Mouse (Mus musculus): Measurements from ENCODE around the gene Slc9a3r2. TPM values are rescaled to one million over a fixed set of nuclear protein-coding genes. Genes with fewer than 3 reads are reported as not detected.
A peak's percentile ranks its signal among the peaks of the same experiment; 100 is the strongest.

Gene Slc9a3r2
- 56.6 and 59.7 TPM in 2 replicates for polyA plus RNA-seq (2016; fragmentation: Nextera tagmentation; extraction: Ambion mirVana)

- Histone ChIP-seq H3K4me1 (replicated peaks) (peaks cover 52% of the 10 kb centered on the region), H3K9me3 (replicated peaks) (no peaks in the 10 kb centered on the region), H3K27ac (ENCODE audit: poor library complexity, severe bottlenecking) (peak within 1 kb of the TSS; percentile 68), H3K4me2 (peak within 1 kb of the TSS; percentile 96), H3K27me3 (replicated peaks) (peaks cover 47% of the 10 kb centered on the region), H3K36me3 (no peaks in the 10 kb centered on the region), H3K4me3 (peak within 1 kb of the TSS; percentile 77), H3K9ac (peak within 1 kb of the TSS; percentile 84)
- WGBS = under 1% methylated on average over 35 of the region's 41 CpGs
- ATAC-seq (ENCODE audit: insufficient number of reproducible peaks, low FRiP score) = peak; percentile 76
These were observed at the start of gene Slc9a3r2 for GRCm38 (mm10) chr17:24650070-24650616. Gene Slc9a3r2 (minus strand): TSS chr17:24650327.

DNA sequence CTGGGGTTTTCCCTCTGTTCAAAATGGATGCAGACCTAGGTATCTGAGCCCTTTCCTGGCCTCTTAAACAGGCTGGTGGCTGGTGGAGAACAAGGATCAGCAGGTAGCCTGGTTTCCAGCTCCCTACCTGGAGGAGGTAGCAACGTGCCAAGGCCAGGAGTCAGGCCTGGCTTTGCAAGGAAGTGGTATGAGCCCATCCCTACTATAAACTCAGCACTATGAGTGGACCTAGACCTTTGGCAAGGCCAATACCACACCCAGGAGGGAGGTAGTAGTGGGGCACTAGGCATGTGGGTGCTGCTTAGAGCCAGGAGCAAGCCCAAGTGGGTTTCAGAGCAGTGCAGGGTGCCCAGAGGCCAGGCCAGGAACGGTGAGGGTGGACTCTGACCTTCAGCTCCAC, 49.3 kb upstream of the Slc9a3r2 start:
- H3K27me3 ChIP-seq (replicated peaks) = 0 out of 2 replicates have a peak, but pooled peaks cover 4% of the 10 kb centered on the region
- 78% methylated on average over 2 of the region's 2 CpGs for WGBS
- no peaks in the 10 kb centered on the region for H3K9me3 ChIP-seq (replicated peaks)
- no peak overlapping the region for H3K9ac ChIP-seq
- peaks cover 23% of the 10 kb centered on the region for H3K4me1 ChIP-seq (replicated peaks)
- peaks cover 45% of the 10 kb centered on the region for H3K36me3 ChIP-seq
- ATAC-seq (ENCODE audit: insufficient number of reproducible peaks, low FRiP score) = no peak
- no peak overlapping the region for H3K4me3 ChIP-seq
- no peak overlapping the region for H3K27ac ChIP-seq (ENCODE audit: poor library complexity, severe bottlenecking)
- H3K4me2 ChIP-seq = no peak overlapping the region

DNA sequence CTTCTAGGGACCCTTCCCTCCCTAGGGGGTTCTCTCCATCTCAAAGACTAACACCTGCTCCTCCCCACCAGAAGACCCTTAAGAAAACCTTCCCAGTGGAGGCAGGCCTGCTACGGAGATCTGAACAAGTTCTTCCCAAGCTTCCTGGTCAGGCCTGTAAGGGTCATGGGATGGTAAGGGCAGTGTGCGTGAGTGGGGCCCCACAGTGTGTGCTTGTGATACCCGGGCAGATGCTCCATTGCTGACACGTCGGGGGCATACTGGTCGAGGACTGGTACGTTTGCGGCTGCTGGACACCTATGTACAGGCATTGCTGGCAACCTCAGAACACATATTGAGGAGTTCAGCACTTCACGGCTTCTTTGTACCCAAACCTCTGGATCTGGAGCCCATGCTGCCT, 48.6 kb upstream of the Slc9a3r2 start:
- Histone ChIP-seq H3K27me3 (replicated peaks) (0 out of 2 replicates have a peak, but pooled peaks cover 4% of the 10 kb centered on the region), H3K4me3 (no peak overlapping the region), H3K4me2 (no peak overlapping the region), H3K36me3 (peaks cover 38% of the 10 kb centered on the region), H3K4me1 (replicated peaks) (peaks cover 23% of the 10 kb centered on the region), H3K9me3 (replicated peaks) (no peaks in the 10 kb centered on the region), H3K27ac (ENCODE audit: poor library complexity, severe bottlenecking) (no peak overlapping the region), H3K9ac (no peak overlapping the region)
- 63% methylated on average over 9 of the region's 9 CpGs for WGBS
- ATAC-seq (ENCODE audit: insufficient number of reproducible peaks, low FRiP score) = no peak

GRCm38 (mm10) chr17:24697985-24698384, 47.9 kb upstream of the Slc9a3r2 start:
- 18% methylated on average over 5 of the region's 5 CpGs for WGBS

DNA sequence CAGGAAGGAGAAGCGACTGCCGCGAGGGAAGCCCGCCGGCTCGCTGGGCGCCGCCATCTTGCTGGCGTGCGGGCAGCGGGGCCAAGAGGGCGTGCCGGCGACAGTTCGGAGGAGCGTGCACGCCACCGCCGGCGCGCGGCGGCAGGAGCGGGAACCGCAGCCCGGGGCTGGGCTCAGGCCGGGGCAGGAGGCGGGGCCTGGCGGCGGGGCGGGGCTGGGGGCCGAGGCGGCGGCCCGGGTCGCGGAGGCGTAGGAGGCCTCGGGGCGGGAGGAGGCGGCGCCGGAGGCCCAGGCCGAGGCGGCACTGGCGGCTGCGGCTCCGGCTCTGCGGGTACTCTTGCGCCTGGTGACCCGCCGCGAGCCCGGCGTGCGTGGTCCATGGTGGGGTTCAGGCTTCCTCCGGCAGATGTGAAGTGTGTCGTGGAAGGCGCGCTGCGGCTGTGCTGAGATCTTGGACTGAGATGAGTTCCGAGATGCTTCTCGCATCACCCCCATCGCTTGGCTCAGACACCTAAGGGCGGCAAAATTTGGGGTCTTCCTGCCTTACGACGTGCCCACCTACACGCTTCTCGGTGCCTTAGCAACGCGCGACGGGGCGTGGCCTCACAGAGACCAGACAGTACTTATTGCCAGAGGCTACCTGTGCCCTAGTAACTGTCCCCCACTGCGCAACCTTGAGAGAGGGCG, 46.0 kb upstream of the Slc9a3r2 start, which contains the start of the genes Gfer and Noxo1:
TSS of gene Gfer (minus strand) at position 146 of the 687 bp plus-strand sequence.
TSS of gene Noxo1 (plus strand) at position 224 of the 687 bp plus-strand sequence.
- H3K4me2 ChIP-seq = peak within 1 kb of the TSS; percentile 76
- 1% methylated on average over 74 of the region's 76 CpGs for WGBS
- no peaks in the 10 kb centered on the region for H3K9me3 ChIP-seq (replicated peaks)
- H3K36me3 ChIP-seq = peaks cover 31% of the 10 kb centered on the region
- peak within 1 kb of the TSS; percentile 83 for H3K4me3 ChIP-seq
- peak within 1 kb of the TSS; percentile 66 for H3K27ac ChIP-seq (ENCODE audit: poor library complexity, severe bottlenecking)
- H3K4me1 ChIP-seq (replicated peaks) = peaks cover 23% of the 10 kb centered on the region
- peak; percentile 94 for ATAC-seq (ENCODE audit: insufficient number of reproducible peaks, low FRiP score)
- H3K9ac ChIP-seq = peak within 1 kb of the TSS; percentile 92
- H3K27me3 ChIP-seq (replicated peaks) = peaks cover 13% of the 10 kb centered on the region

More at GRCm38 (mm10) chr17:24697985-24698384, 47.9 kb upstream of the Slc9a3r2 start:
- no peak overlapping the region for H3K4me2 ChIP-seq
- no peak overlapping the region for H3K27ac ChIP-seq (ENCODE audit: poor library complexity, severe bottlenecking)
- no peak overlapping the region for H3K4me3 ChIP-seq
- H3K36me3 ChIP-seq = peaks cover 39% of the 10 kb centered on the region
- peaks cover 23% of the 10 kb centered on the region for H3K4me1 ChIP-seq (replicated peaks)
- H3K9ac ChIP-seq = no peak overlapping the region
- H3K27me3 ChIP-seq (replicated peaks) = 0 out of 2 replicates have a peak, but pooled peaks cover 4% of the 10 kb centered on the region
- no peak for ATAC-seq (ENCODE audit: insufficient number of reproducible peaks, low FRiP score)
- H3K9me3 ChIP-seq (replicated peaks) = no peaks in the 10 kb centered on the region

DNA sequence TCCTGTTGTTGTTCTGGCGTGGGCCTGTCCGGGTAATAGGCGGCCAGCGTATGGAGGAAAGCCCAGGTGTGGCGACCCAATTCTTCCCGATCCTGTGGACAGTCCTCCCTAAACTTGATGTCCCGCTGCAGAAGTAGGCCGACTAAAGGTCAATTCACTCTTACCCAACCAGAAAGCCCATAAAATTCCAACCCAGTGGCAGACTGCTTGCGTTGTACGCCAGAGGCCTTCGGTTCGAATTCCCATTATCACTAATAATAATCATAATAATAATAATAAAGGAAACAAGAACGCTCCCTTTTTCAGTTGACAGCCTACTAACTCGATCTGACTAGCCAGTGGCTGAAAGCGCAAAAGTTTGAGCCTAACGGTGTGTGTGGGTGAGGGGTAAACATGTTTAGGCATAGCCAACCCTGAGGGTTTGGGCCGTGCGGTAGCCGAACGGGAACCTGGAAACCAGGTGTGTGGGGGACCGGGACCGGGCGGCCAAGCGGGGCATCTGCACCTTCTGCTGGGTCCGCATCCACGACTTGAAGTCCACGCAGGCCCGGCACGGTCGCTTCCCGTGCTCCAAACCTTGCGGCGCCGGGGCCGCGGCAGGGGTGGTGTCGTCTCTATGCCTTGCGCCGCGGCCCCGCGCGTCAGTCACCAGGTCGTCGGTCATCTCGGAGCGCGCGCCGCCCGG, 45.3 kb upstream of the Slc9a3r2 start:
- Histone ChIP-seq H3K27me3 (replicated peaks) (peaks cover 20% of the 10 kb centered on the region), H3K4me3 (peak overlapping the region; percentile 83), H3K4me2 (peak overlapping the region; percentile 76), H3K9me3 (replicated peaks) (no peaks in the 10 kb centered on the region), H3K27ac (ENCODE audit: poor library complexity, severe bottlenecking) (peak overlapping the region; percentile 66), H3K9ac (peak overlapping the region; percentile 92), H3K4me1 (replicated peaks) (peaks cover 23% of the 10 kb centered on the region), H3K36me3 (peaks cover 24% of the 10 kb centered on the region)
- ATAC-seq (ENCODE audit: insufficient number of reproducible peaks, low FRiP score) = peak; percentile 5; the same call in 1 of the 2 replicates
- WGBS = 10% methylated on average over 40 of the region's 51 CpGs

DNA sequence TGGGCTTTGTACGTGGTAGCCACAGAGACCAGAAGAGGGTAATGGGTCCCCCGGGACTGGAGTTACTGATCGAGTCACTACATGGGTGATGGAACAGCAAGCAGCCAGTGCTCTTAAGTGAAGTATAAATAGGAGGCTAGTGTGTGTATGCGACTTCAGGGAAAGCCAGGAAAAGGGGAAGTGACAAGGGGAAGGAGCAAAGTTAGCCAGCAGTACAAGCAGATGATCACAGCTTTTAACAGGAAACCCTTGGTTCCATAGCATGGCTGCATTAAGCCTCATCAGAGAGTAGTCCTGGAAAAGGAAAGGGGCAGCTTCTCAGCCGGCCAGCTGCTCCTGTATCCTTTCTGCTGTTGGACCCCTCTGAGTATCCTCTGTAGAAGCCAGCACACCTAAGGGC, 42.3 kb upstream of the Slc9a3r2 start:
- WGBS = 81% methylated on average over 5 of the region's 5 CpGs
- no peak for ATAC-seq (ENCODE audit: insufficient number of reproducible peaks, low FRiP score)
- Histone ChIP-seq H3K27ac (ENCODE audit: poor library complexity, severe bottlenecking) (no peak overlapping the region), H3K36me3 (peaks cover 14% of the 10 kb centered on the region), H3K9ac (no peak overlapping the region), H3K9me3 (replicated peaks) (no peaks in the 10 kb centered on the region), H3K4me2 (no peak overlapping the region), H3K4me1 (replicated peaks) (peaks cover 28% of the 10 kb centered on the region), H3K4me3 (no peak overlapping the region), H3K27me3 (replicated peaks) (peaks cover 47% of the 10 kb centered on the region)

DNA sequence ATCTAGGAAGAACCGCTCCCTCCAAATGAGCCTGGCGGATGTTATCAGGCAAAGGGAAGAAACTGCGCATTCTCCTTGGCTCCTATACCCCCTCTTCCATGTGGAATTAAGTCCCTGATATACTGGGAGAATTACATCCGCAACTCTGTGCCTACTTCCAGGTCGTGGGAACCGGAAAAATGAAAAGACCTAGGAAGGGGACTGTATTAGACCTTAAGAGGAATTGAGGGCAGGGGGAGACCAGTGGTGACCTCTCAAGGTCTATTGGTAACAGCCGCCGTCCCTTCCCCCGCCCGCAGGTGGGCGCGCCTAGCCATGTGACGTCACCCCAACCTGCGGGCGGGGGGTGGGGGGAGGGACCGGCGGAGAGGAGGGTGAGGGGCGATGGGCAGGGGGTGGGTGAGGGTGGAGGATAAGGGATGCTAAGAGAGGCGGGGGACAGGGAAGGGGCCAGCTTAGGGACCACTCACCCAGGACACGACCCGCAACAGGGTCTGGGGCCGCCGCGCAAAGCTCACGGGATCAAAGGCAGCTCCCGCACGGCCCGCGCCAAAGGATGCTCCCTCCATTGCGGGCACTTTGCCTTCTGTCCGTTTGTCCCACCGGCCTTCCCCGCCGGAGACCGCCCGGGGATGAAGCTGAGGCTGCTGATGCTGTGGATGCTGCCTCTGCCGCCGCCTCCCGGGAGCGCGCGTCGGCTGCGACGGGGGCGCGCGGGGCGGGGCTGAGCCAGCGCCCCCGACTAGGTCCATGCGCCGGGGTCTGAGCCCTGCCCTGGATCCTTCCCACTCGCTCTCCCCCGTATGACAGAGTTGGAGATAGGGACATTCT, 39.3 kb upstream of the Slc9a3r2 start, which contains the start of gene Syngr3:
TSS of gene Syngr3 (minus strand) at position 705 of the 831 bp plus-strand sequence.
- Histone ChIP-seq H3K27ac (ENCODE audit: poor library complexity, severe bottlenecking) (no peak within 1 kb of the TSS), H3K4me3 (peak within 1 kb of the TSS; percentile 57), H3K9ac (peak within 1 kb of the TSS; percentile 64), H3K4me1 (replicated peaks) (peaks cover 22% of the 10 kb centered on the region), H3K36me3 (peaks cover 14% of the 10 kb centered on the region), H3K4me2 (peak within 1 kb of the TSS; percentile 86), H3K27me3 (replicated peaks) (peaks cover 66% of the 10 kb centered on the region), H3K9me3 (replicated peaks) (no peaks in the 10 kb centered on the region)
- ATAC-seq (ENCODE audit: insufficient number of reproducible peaks, low FRiP score) = no peak
- WGBS = under 1% methylated on average over 41 of the region's 55 CpGs

DNA sequence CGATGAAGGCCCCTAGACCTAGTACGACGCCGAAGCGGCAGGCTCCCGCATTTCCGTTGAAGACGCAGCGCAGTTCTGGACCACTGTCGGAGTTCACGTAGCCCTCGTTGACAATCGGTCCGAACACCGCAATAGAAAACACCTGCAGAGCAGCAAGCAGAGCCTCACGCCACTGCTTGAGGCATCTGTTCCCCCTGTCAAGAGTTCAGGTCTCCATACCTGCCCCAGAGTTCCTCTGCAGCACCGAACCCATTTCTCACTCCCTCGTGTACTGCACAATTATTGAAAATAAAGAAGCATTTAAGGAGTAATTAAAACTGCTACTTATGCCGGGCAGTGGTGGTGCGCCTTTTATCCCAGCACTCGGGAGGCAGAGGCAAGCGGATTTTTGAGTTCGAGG, 37.5 kb upstream of the Slc9a3r2 start:
- H3K4me1 ChIP-seq (replicated peaks) = peaks cover 22% of the 10 kb centered on the region
- peaks cover 63% of the 10 kb centered on the region for H3K27me3 ChIP-seq (replicated peaks)
- WGBS = 19% methylated on average over 23 of the region's 23 CpGs

GRCm38 (mm10) chr17:24687146-24687595, 37.0 kb upstream of the Slc9a3r2 start:
- H3K27ac ChIP-seq (ENCODE audit: poor library complexity, severe bottlenecking) = no peak overlapping the region
- peak; percentile 67 for ATAC-seq (ENCODE audit: insufficient number of reproducible peaks, low FRiP score)
- peaks cover 59% of the 10 kb centered on the region for H3K27me3 ChIP-seq (replicated peaks)
- H3K4me3 ChIP-seq = peak overlapping the region; percentile 36
- H3K4me2 ChIP-seq = peak overlapping the region; percentile 61
- H3K4me1 ChIP-seq (replicated peaks) = peaks cover 22% of the 10 kb centered on the region
- H3K9me3 ChIP-seq (replicated peaks) = no peaks in the 10 kb centered on the region
- peak overlapping the region; percentile 30; the same call in 1 of the 2 replicates for H3K9ac ChIP-seq
- peaks cover 6% of the 10 kb centered on the region for H3K36me3 ChIP-seq
- 2% methylated on average over 25 of the region's 25 CpGs for WGBS

More for the DNA sequence above, 37.5 kb upstream of the Slc9a3r2 start:
- Histone ChIP-seq H3K9ac (0 out of 2 replicates have a peak overlapping the region, but pooled peaks have one; percentile 30), H3K4me2 (peak overlapping the region; percentile 61), H3K4me3 (peak overlapping the region; percentile 36), H3K9me3 (replicated peaks) (no peaks in the 10 kb centered on the region), H3K36me3 (peaks cover 6% of the 10 kb centered on the region), H3K27ac (ENCODE audit: poor library complexity, severe bottlenecking) (no peak overlapping the region)
- no peak for ATAC-seq (ENCODE audit: insufficient number of reproducible peaks, low FRiP score)

Data from heart, embryonic 12.5 days (tissue).